Mouse (Mus musculus) kidney, embryonic 16.5 days (tissue): ENCODE measurements around the gene Hacl1. TPM values are rescaled to one million over a fixed set of nuclear protein-coding genes. Genes with fewer than 3 reads are reported as not detected.
"Not testable (repeated sequence)": the region's sequence is repeated elsewhere in the genome, so short reads cannot be mapped to it uniquely, and the experiment has no call there.

Experiments
- ATAC-seq: fragments of 200-750 bp; cut with Nextera tagmentation; 2 replicates; pipeline ENCODE4 v1.8.0; 2017; ENCODE audit warnings: moderate TSS enrichment; ENCODE audit not compliant: low FRiP score, low TSS enrichment
- H3K27ac ChIP-seq: fragments of 300-500 bp; sonication (generic); 2 replicates; pipeline ENCODE4 v1.5.1; 2014; ENCODE audit warnings: low read length
- H3K27me3 ChIP-seq: fragments of 300-500 bp; sonication (generic); 2 replicates; pipeline ENCODE4 v1.6.1; 2014; ENCODE audit warnings: low read length, control low read depth, mixed read lengths; ENCODE audit not compliant: insufficient read depth
- H3K36me3 ChIP-seq: fragments of 300-500 bp; sonication (generic); 2 replicates; pipeline ENCODE4 v1.6.1; 2014; ENCODE audit warnings: low read length, control low read depth, mixed read lengths; ENCODE audit not compliant: insufficient read depth
- H3K4me1 ChIP-seq: fragments of 300-500 bp; sonication (generic); 2 replicates; pipeline ENCODE4 v1.6.1; 2014; ENCODE audit warnings: low read length, control low read depth, mixed read lengths; ENCODE audit not compliant: insufficient read depth
- H3K4me2 ChIP-seq: fragments of 300-500 bp; sonication (generic); replicated peaks from 2 replicates; pipeline ENCODE4 v1.6.1; 2014; ENCODE audit warnings: low read depth, low read length
- H3K4me3 ChIP-seq: fragments of 300-500 bp; sonication (generic); 2 replicates; pipeline ENCODE4 v1.5.1; 2014; ENCODE audit warnings: mild to moderate bottlenecking, low read length
- H3K9ac ChIP-seq: fragments of 300-500 bp; sonication (generic); replicated peaks from 2 replicates; pipeline ENCODE4 v1.6.1; 2014; ENCODE audit warnings: low read length
- H3K9me3 ChIP-seq: fragments of 300-500 bp; sonication (generic); 2 replicates; pipeline ENCODE4 v1.6.1; 2016; ENCODE audit warnings: low read length, control low read depth
- WGBS: fragments of 180-500 bp; shearing (Covaris S2); extraction: QIAGEN DNeasy Blood & Tissue Kit; methylation state at CpG from one replicate; pipeline ENCODE4 v1.1.7; 2014; 5-methylcytosine and 5-hydroxymethylcytosine counted together
- polyA plus RNA-seq: library from polyadenylated mRNA; unstranded; fragments of >200 nt; fragmentation: Nextera tagmentation; extraction: Ambion mirVana; gene quantifications from 2 replicates; pipeline ENCODE4 v1.2.1, GENCODE M21; 2015

Gene Hacl1
- polyA plus RNA-seq, 1 experiment from 2014 or later = 39.3 TPM

DNA sequence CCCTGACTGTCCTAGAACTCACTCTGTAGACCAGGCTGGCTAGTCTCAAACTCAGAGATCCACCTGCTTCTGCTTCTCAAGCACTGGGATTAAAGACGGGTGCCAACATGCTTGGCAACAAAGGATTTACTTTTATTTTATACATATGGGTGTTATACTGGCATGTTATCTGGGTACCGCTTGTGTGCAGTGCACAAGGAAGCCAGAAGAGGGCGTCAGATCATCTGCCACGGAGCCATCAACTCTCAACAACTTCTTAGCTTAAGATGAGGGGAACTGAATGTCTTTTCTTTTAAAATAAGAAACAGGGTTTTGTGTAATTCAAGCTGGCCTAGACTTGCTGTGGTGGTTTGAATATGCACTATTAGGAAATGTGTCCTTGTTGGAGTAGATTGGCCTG, 29.1 kb downstream of the Hacl1 start:
- Histone ChIP-seq H3K36me3 (0 out of 2 replicates have a peak, but pooled peaks cover 4% of the 10 kb centered on the region), H3K9me3 (no peaks in the 10 kb centered on the region), H3K27ac (no peak overlapping the region), H3K9ac (no peak overlapping the region), H3K4me1 (peaks cover 3% of the 10 kb centered on the region; the same call in 1 of the 2 replicates), H3K4me2 (no peak overlapping the region), H3K4me3 (no peak overlapping the region), H3K27me3 (no peaks in the 10 kb centered on the region)
- no peak for ATAC-seq
- WGBS = 65% methylated on average over 4 of the region's 4 CpGs

DNA sequence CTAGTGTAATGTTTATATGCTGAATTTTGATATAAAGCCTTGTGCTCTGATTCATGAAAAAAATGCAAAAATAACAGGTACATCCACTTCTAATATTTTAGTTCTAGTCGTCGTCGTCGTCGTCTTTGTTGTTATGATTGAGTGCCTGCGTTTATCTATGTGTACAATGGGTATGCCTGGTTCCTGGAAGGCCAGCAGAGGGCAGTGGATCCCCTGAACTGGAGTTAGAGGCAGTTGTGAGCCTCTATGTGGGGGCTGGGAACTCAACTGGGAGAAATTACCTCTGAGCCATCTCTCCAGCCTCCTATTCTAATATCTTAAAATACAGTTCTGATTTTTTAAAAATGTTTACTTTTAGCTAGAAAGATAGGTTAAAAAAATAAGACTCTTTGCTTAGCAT, 35.6 kb downstream of the Hacl1 start:
- H3K9ac ChIP-seq = no peak overlapping the region
- H3K27me3 ChIP-seq = no peaks in the 10 kb centered on the region
- ATAC-seq = no peak
- no peak overlapping the region for H3K27ac ChIP-seq
- H3K36me3 ChIP-seq = no peaks in the 10 kb centered on the region
- no peaks in the 10 kb centered on the region for H3K9me3 ChIP-seq
- WGBS = 57% methylated on average over 6 of the region's 6 CpGs
- H3K4me1 ChIP-seq = no peaks in the 10 kb centered on the region
- no peak overlapping the region for H3K4me2 ChIP-seq
- no peak overlapping the region for H3K4me3 ChIP-seq

DNA sequence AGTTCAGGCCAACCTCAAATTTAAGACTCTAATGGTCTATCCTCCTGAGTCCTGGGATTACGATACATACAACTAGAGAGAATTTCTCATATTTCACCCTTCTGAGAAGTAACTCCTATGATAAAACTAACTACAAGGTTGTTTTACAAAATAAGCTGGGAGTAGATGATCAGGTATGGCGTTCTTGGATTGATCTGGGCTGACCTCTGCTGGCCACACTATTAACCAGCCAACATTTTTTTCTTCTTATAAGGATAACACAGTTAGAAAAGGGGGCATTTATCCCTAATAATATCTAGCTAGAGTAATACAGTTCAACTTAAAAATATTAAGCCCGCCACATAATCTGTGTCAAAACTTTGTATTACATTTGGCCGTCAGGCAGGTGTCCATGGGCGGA, 36.2 kb downstream of the Hacl1 start:
- no peaks in the 10 kb centered on the region for H3K4me1 ChIP-seq
- H3K4me3 ChIP-seq = no peak overlapping the region
- ATAC-seq = no peak
- no peaks in the 10 kb centered on the region for H3K27me3 ChIP-seq
- no peak overlapping the region for H3K27ac ChIP-seq
- no peaks in the 10 kb centered on the region for H3K9me3 ChIP-seq
- WGBS = 69% methylated on average over 5 of the region's 5 CpGs
- H3K9ac ChIP-seq = no peak overlapping the region
- H3K4me2 ChIP-seq = no peak overlapping the region
- H3K36me3 ChIP-seq = no peaks in the 10 kb centered on the region

DNA sequence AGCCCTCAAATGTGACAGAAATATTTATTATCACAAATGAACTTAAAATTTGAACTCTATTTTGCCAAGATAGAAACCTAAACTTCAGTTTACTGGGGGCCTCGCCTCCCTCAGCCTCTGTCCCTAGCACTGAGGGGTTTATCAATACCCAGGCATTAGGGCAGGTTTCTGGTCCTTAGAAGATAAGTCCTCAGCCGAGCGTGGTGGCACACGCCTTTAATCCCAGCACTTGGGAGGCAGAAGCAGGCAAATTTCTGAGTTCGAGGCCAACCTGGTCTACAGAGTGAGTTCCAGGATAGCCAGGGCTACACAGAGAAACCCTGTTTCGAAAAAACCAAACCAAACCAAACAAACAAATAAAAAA, 38.5 kb downstream of the Hacl1 start:
- not testable (repeated sequence) for H3K27me3 ChIP-seq, H3K4me3 ChIP-seq, H3K9me3 ChIP-seq, H3K36me3 ChIP-seq, H3K4me1 ChIP-seq, H3K9ac ChIP-seq, H3K27ac ChIP-seq, H3K4me2 ChIP-seq, ATAC-seq
- 86% methylated on average over 6 of the region's 6 CpGs for WGBS

DNA sequence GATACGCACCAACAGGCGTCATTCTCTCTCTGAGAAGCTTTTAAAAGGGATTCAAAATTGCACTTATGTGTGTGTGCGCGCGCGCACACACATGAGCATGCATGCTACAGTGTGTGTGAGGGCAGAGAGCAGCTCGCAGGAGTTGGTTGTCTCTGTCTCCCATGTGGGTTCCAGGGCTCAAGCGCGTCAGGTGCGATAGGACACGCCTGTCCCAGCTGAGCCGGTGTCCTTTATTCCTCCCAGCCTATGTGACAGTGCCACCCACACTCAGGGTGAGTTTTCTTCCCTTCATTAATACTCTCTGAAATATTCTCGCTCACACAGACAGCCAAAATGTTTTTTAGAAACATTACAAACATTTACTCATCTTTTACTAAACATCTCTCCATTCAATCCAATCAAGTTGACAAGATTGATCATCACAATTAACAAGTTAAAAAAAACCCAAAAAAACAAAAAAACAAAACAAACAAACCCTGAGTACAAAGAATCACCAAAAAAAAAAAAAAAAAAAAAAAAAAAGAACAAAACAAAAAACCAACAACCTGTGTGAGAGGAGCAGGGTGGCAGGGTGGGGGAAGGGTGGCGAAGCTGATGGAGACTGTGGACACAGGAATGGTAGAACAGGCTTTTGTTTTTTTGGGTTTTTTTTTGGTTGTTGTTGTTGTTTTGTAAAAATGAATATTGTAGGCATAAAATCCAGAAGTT, 39.0 kb downstream of the Hacl1 start:
- H3K4me1 ChIP-seq = no peaks in the 10 kb centered on the region
- H3K27me3 ChIP-seq = no peaks in the 10 kb centered on the region
- no peak overlapping the region for H3K4me3 ChIP-seq
- H3K27ac ChIP-seq = no peak overlapping the region
- H3K36me3 ChIP-seq = no peaks in the 10 kb centered on the region
- ATAC-seq = no peak
- 0 out of 2 replicates have a peak, but pooled peaks cover 3% of the 10 kb centered on the region for H3K9me3 ChIP-seq
- no peak overlapping the region for H3K4me2 ChIP-seq
- 93% methylated on average over 14 of the region's 14 CpGs for WGBS
- no peak overlapping the region for H3K9ac ChIP-seq

DNA sequence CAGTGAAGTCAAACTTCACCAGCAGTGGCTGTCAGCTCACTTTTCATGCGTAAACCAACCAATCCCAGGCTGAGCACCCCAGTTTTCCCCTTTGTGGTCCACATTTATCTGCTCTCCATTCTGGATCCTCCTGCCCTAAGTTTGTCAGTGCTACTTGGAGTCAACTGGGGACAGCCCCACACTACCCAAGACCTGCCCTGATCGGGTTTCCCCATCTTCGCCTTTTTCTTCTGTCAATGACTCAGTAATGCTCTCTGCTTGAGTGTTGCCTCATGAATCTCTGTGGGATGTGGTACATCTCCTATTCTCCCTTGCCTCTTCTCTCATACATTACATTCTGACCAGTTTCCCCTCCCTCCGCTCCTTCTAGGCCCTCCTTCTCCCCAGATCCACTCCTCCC, 43.6 kb downstream of the Hacl1 start:
- Histone ChIP-seq H3K9me3 (peaks cover 7% of the 10 kb centered on the region; the same call in 1 of the 2 replicates), H3K27me3 (no peaks in the 10 kb centered on the region), H3K36me3 (no peaks in the 10 kb centered on the region), H3K4me2 (no peak overlapping the region), H3K4me1 (no peaks in the 10 kb centered on the region), H3K4me3 (no peak overlapping the region), H3K27ac (no peak overlapping the region), H3K9ac (no peak overlapping the region)
- 86% methylated on average over 4 of the region's 4 CpGs for WGBS
- ATAC-seq = no peak

DNA sequence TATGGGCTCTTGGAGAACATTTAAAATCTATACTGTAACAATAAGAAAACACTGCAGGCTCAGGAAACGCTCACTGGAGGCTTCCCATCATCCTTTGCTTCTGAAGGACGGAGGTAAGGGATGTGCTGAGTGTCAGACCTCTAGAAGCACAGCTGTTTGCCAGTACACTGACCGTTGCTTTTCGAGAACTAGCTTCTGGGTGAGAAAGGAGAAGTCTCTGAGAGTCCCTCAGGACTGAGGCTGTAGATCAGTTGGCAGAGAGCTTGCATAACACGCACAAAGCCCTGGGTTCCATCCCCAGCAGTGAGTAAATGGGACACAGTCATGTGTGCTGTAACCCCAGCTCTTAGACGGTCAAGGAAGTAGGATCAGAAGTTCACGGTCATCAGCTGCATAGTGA, 44.7 kb downstream of the Hacl1 start:
- Histone ChIP-seq H3K9me3 (peaks cover 7% of the 10 kb centered on the region; the same call in 1 of the 2 replicates), H3K27me3 (no peaks in the 10 kb centered on the region)

DNA sequence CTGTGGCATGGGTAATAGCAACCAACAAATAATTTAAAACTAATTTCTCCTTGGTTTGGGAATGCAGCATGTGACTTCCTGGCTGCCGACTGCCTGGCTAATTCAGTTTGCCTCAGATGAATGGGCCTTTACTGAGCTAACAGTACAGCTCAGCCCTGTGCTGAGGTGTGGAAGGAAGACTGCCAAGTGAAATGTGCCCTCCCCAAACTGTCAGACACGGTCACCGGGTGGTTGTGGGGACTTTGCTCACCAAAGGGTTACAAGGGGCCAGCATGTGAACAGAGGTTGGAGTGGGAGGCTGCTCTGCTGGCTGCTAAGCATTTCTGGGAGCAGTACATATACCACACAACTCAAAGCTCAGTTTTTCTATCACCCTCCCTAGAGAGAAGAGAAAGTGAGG, 46.4 kb downstream of the Hacl1 start:
- no peak for ATAC-seq
- Histone ChIP-seq H3K27me3 (no peaks in the 10 kb centered on the region), H3K4me3 (no peak overlapping the region), H3K27ac (no peak overlapping the region), H3K9me3 (peaks cover 7% of the 10 kb centered on the region; the same call in 1 of the 2 replicates), H3K4me1 (no peaks in the 10 kb centered on the region), H3K36me3 (no peaks in the 10 kb centered on the region), H3K9ac (no peak overlapping the region), H3K4me2 (no peak overlapping the region)
- 66% methylated on average over 3 of the region's 3 CpGs for WGBS

More for the DNA sequence above, 44.7 kb downstream of the Hacl1 start:
- H3K27ac ChIP-seq = no peak overlapping the region
- H3K4me3 ChIP-seq = no peak overlapping the region
- H3K4me1 ChIP-seq = no peaks in the 10 kb centered on the region
- WGBS = 69% methylated on average over 7 of the region's 7 CpGs
- no peak for ATAC-seq
- H3K9ac ChIP-seq = no peak overlapping the region
- no peaks in the 10 kb centered on the region for H3K36me3 ChIP-seq
- no peak overlapping the region for H3K4me2 ChIP-seq

DNA sequence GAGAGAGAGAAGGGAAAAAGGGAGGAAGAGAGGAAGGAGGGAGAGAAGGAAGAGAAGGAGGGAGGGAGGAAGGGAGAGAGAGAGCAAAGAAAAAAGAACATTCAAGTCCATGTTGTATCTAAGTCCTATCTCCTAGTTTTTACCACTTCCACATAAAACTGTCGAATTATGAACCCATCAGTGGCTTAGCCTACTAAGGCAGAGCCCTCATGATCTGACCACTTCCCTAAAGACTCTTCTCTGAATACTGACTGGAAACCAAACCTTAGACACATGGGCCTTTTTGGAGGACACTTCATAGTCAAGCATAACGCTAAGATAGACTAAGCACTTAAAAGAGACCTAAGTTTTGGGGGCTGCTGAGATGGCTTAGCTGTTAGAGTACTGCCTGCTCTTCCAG, 48.0 kb downstream of the Hacl1 start:
- H3K36me3 ChIP-seq = no peaks in the 10 kb centered on the region
- H3K27me3 ChIP-seq = no peaks in the 10 kb centered on the region
- no peak for ATAC-seq
- no peak overlapping the region for H3K27ac ChIP-seq
- H3K4me3 ChIP-seq = no peak overlapping the region
- H3K4me1 ChIP-seq = no peaks in the 10 kb centered on the region
- WGBS = 86% methylated on average over 2 of the region's 2 CpGs
- peaks cover 4% of the 10 kb centered on the region; the same call in 1 of the 2 replicates for H3K9me3 ChIP-seq
- H3K9ac ChIP-seq = no peak overlapping the region
- no peak overlapping the region for H3K4me2 ChIP-seq

DNA sequence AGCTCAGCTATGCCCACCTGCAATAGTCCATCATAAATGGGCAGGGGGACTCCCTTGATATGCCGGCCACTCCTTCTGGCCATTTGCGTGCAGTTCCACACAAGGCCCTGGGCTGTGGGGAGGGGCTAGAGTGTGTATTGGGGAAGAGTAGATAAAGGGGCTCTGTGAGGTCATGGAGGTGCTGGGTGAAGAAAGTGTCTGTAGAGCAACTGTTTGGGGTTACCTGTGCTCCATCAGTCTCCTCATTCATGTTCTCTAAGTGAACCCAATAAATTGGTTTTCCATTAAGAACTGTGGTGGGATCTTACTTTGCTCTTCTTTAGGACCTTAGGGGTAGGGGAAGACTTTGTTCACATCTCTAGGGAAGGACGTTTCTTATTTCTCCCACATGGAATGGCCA, 49.8 kb downstream of the Hacl1 start, which contains the start of gene Colq:
TSS of gene Colq (minus strand) at position 101 of the 400 bp plus-strand sequence.
- Histone ChIP-seq H3K27ac (no peak within 1 kb of the TSS), H3K36me3 (no peaks in the 10 kb centered on the region), H3K9me3 (peaks cover 4% of the 10 kb centered on the region; the same call in 1 of the 2 replicates), H3K9ac (no peak within 1 kb of the TSS), H3K4me3 (no peak within 1 kb of the TSS), H3K27me3 (no peaks in the 10 kb centered on the region), H3K4me1 (no peaks in the 10 kb centered on the region), H3K4me2 (no peak within 1 kb of the TSS)
- no peak for ATAC-seq
- 94% methylated on average over 3 of the region's 3 CpGs for WGBS
